Mouse (Mus musculus) kidney, embryonic 14.5 days (tissue): Measurements from ENCODE around the gene Ptpn13. TPM values are rescaled to one million over a fixed set of nuclear protein-coding genes. Genes with fewer than 3 reads are reported as not detected.

Experiments used
- ATAC-seq: fragments of 200-750 bp; cut with Nextera tagmentation; 2 replicates; pipeline ENCODE4 v1.8.0; 2017; ENCODE audit warnings: moderate number of reproducible peaks, mild to moderate bottlenecking, moderate TSS enrichment, moderate library complexity; ENCODE audit not compliant: low FRiP score, low TSS enrichment
- H3K27ac ChIP-seq: fragments of 300-500 bp; sonication (generic); 2 replicates; pipeline ENCODE4 v1.5.1; 2014; ENCODE audit warnings: low read depth, mild to moderate bottlenecking, low read length, moderate library complexity, mixed read lengths
- H3K27me3 ChIP-seq: fragments of 300-500 bp; sonication (generic); 2 replicates; pipeline ENCODE4 v1.6.1; 2014; ENCODE audit warnings: mild to moderate bottlenecking, low read length; ENCODE audit not compliant: control insufficient read depth, insufficient read depth
- H3K36me3 ChIP-seq: fragments of 300-500 bp; sonication (generic); 2 replicates; pipeline ENCODE4 v1.6.1; 2014; ENCODE audit warnings: low read length, mixed read lengths; ENCODE audit not compliant: control insufficient read depth, insufficient read depth
- H3K4me1 ChIP-seq: fragments of 300-500 bp; sonication (generic); 2 replicates; pipeline ENCODE4 v1.6.1; 2014; ENCODE audit warnings: low read length, mixed read lengths; ENCODE audit not compliant: control insufficient read depth, insufficient read depth
- H3K4me2 ChIP-seq: fragments of 300-500 bp; sonication (generic); replicated peaks from 2 replicates; pipeline ENCODE4 v1.6.1; 2014; ENCODE audit warnings: low read depth, mild to moderate bottlenecking, low read length
- H3K4me3 ChIP-seq: fragments of 300-500 bp; sonication (generic); 2 replicates; pipeline ENCODE4 v1.5.1; 2014; ENCODE audit warnings: mild to moderate bottlenecking, low read length
- H3K9ac ChIP-seq: fragments of 300-500 bp; sonication (generic); 2 replicates; pipeline ENCODE4 v1.6.1; 2014; ENCODE audit warnings: low read depth, mild to moderate bottlenecking, low read length, moderate library complexity
- H3K9me3 ChIP-seq: fragments of 300-500 bp; sonication (generic); 2 replicates; pipeline ENCODE4 v1.6.1; 2016; ENCODE audit warnings: low read length; ENCODE audit not compliant: control insufficient read depth
- WGBS: fragments of 180-500 bp; shearing (Covaris S2); extraction: QIAGEN DNeasy Blood & Tissue Kit; methylation state at CpG from one replicate; pipeline ENCODE4 v1.1.7; 2014; 5-methylcytosine and 5-hydroxymethylcytosine counted together
- polyA plus RNA-seq: library from polyadenylated mRNA; unstranded; fragments of >200 nt; fragmentation: Nextera tagmentation; extraction: Ambion mirVana; gene quantifications from 2 replicates; pipeline ENCODE4 v1.2.1, GENCODE M21; 2014

Gene Ptpn13
- polyA plus RNA-seq, 1 experiment from 2014 or later, result 42.5 TPM

GRCm38 (mm10) chr5:103614356-103614755 lies 189.4 kb downstream of the Ptpn13 start:
- no peak for ATAC-seq
- Histone ChIP-seq H3K4me2 (no peak overlapping the region), H3K9me3 (no peaks in the 10 kb centered on the region), H3K4me3 (no peak overlapping the region), H3K9ac (no peak overlapping the region), H3K27ac (no peak overlapping the region), H3K36me3 (no peaks in the 10 kb centered on the region), H3K4me1 (no peaks in the 10 kb centered on the region), H3K27me3 (no peaks in the 10 kb centered on the region)
- WGBS, result 91% methylated on average over 7 of the region's 7 CpGs

- Histone ChIP-seq H3K27me3 (no peaks in the 10 kb centered on the region), H3K4me2 (no peak overlapping the region), H3K9ac (no peak overlapping the region), H3K27ac (no peak overlapping the region), H3K36me3 (no peaks in the 10 kb centered on the region), H3K4me1 (no peaks in the 10 kb centered on the region), H3K9me3 (no peaks in the 10 kb centered on the region), H3K4me3 (no peak overlapping the region)
- 68% methylated on average over 9 of the region's 9 CpGs for WGBS
- no peak for ATAC-seq
Observed at GRCm38 (mm10) chr5:103617191-103617590, 192.2 kb downstream of the Ptpn13 start.

DNA sequence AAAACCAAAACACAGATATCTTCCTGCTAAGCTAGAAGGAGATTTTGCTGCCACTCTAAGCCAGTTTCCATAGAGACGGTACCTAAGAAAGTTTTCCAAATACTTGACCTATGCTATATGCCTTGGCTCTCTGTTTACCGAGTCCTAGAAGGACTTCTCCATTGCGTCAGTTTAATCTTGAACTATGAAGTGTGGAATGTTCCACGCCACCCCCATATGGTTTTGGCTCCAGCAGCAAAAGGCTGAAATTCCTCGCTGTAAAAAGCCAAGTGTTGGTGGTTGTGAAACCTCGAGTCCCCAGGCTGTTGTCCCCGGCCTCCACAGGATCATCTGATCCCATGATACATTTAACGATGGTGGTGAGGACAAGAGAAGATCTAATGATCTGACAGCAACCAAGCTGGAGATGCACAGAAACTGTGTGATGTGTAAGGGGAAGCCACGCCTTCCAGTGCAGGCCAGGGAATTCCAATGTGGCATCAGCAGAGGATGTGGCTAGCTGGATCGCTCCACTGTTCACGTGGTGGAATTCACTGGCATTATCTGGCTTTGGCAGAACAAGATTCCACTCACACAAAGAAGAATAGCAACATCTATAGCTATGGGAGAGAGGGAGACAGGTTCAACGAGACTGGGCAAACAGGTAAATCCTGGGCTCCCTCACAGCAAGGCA lies 195.4 kb downstream of the Ptpn13 start:
- no peak overlapping the region for H3K27ac ChIP-seq
- H3K4me1 ChIP-seq, result no peaks in the 10 kb centered on the region
- H3K36me3 ChIP-seq, result no peaks in the 10 kb centered on the region
- ATAC-seq, result no peak
- H3K9me3 ChIP-seq, result no peaks in the 10 kb centered on the region
- H3K9ac ChIP-seq, result no peak overlapping the region
- 76% methylated on average over 12 of the region's 12 CpGs for WGBS
- no peak overlapping the region for H3K4me3 ChIP-seq
- H3K27me3 ChIP-seq, result no peaks in the 10 kb centered on the region
- no peak overlapping the region for H3K4me2 ChIP-seq

DNA sequence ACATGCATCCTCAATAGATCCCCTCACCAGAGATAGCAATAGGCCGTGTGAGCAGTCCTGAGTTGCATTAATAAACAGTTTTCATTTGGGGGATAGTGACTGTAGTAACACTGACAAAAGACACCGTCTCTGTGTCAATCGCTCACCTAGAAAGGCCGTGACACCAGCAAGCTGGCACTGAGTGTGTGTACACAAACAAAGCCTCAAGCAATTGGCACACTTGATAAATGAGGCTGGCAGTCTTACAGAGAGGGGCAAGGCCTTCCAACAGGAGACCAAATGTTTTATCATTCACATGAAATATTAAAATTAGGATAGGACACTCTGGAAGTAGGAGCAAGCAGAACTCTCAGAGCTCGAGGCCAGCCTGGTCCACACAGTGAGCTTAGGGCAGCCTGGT lies 197.3 kb downstream of the Ptpn13 start:
- no peak overlapping the region for H3K4me2 ChIP-seq
- H3K36me3 ChIP-seq, result no peaks in the 10 kb centered on the region
- H3K27me3 ChIP-seq, result no peaks in the 10 kb centered on the region
- no peaks in the 10 kb centered on the region for H3K9me3 ChIP-seq
- ATAC-seq, result no peak
- H3K27ac ChIP-seq, result no peak overlapping the region
- 83% methylated on average over 5 of the region's 5 CpGs for WGBS
- no peak overlapping the region for H3K4me3 ChIP-seq
- no peaks in the 10 kb centered on the region for H3K4me1 ChIP-seq
- no peak overlapping the region for H3K9ac ChIP-seq

- H3K9me3 ChIP-seq, result no peaks in the 10 kb centered on the region
- WGBS, result 88% methylated on average over 5 of the region's 5 CpGs
- H3K36me3 ChIP-seq, result no peaks in the 10 kb centered on the region
- H3K4me2 ChIP-seq, result no peak overlapping the region
- no peaks in the 10 kb centered on the region for H3K27me3 ChIP-seq
- no peak overlapping the region for H3K27ac ChIP-seq
- no peaks in the 10 kb centered on the region for H3K4me1 ChIP-seq
- no peak overlapping the region for H3K9ac ChIP-seq
- no peak overlapping the region for H3K4me3 ChIP-seq
- no peak for ATAC-seq
Observed at GRCm38 (mm10) chr5:103624831-103625230, 199.8 kb downstream of the Ptpn13 start.

DNA sequence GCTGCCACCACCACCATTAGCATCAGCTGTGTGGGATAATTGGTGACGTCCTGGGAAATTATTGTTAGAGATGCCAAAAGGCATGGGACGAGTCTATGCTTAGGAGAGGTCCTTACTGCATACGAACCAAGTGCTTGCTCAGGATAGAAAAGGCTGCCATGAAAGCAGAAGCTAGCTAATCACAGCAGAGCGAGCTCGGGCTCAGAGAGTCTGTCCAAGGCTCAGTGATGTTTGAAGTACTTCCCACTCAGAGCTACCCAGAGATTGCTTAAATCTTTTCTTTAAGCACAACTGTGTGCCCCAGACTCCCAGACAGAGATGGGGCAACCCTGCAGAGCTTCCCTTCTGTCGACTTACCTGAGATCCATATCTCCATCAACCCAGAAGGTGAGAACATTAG lies 203.5 kb downstream of the Ptpn13 start:
- no peak for ATAC-seq
- WGBS, result 78% methylated on average over 6 of the region's 6 CpGs
- Histone ChIP-seq H3K36me3 (no peaks in the 10 kb centered on the region), H3K9me3 (no peaks in the 10 kb centered on the region), H3K9ac (no peak overlapping the region), H3K4me2 (no peak overlapping the region), H3K4me1 (no peaks in the 10 kb centered on the region), H3K27ac (no peak overlapping the region), H3K27me3 (no peaks in the 10 kb centered on the region), H3K4me3 (no peak overlapping the region)

GRCm38 (mm10) chr5:103629111-103629764 lies 204.2 kb downstream of the Ptpn13 start, which contains the start of gene Slc10a6:
TSS of gene Slc10a6 (minus strand) at chr5:103629403.
- no peaks in the 10 kb centered on the region for H3K27me3 ChIP-seq
- WGBS, result 64% methylated on average over 17 of the region's 17 CpGs
- H3K27ac ChIP-seq, result no peak within 1 kb of the TSS
- no peak within 1 kb of the TSS for H3K4me3 ChIP-seq
- H3K36me3 ChIP-seq, result no peaks in the 10 kb centered on the region
- no peak for ATAC-seq
- no peak within 1 kb of the TSS for H3K4me2 ChIP-seq
- no peaks in the 10 kb centered on the region for H3K4me1 ChIP-seq
- H3K9ac ChIP-seq, result no peak within 1 kb of the TSS
- H3K9me3 ChIP-seq, result no peaks in the 10 kb centered on the region

DNA sequence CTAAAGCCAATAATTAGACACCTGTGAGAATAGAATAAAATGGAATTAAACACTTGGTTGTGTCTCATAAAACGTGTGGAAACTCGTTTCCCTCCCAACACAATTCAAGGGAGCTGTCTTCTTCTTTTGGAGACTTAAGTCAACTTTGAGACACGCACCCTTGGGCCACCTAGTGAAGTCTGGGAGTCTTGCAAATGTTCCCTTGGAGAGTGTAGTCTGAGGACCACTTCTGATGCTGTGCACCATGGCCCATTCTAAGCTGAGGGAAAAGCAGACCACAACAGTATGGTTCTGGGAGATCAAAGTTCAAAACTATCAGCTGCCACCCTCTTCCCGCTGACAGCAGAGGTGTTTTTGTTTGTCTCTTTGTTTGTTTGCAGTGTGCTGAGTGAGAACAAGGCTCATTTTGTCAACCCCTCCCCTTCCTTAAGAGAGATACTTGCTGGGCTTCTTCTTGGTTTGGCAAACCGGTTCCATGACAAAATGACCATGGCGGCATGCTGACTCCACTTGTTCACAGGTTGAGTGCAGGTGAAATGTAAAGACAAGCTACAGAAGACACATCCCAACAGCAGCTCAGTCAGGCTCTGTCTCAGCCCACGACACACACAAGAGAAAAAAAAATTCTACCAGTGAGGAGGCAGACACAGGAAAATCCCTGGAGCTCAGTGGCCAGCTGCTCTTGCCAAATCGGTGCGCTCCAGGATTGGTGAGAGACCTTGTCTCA lies 205.0 kb downstream of the Ptpn13 start:
- Histone ChIP-seq H3K36me3 (no peaks in the 10 kb centered on the region), H3K4me3 (no peak overlapping the region), H3K9me3 (no peaks in the 10 kb centered on the region), H3K4me2 (no peak overlapping the region), H3K9ac (no peak overlapping the region), H3K4me1 (no peaks in the 10 kb centered on the region), H3K27me3 (no peaks in the 10 kb centered on the region), H3K27ac (no peak overlapping the region)
- WGBS, result 78% methylated on average over 9 of the region's 9 CpGs
- ATAC-seq, result no peak

DNA sequence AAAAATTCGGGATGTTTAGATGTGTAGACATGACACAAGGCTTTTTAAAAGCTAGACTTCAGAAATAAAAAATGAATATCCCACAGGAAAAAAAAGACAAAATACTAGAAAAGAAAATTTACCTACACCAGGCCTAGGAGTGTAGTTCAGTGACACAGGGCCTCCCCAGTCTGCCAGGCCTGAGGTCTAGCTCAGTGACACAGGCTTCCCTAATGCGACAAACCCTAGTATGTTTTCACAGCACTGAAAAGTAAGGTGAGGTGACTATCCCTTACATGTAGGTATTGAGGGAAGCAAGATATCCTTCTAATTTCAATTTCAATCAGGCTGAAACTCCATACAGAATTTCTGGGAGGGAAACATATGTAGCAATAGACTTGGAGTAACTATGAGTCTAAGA lies 212.2 kb downstream of the Ptpn13 start:
- no peaks in the 10 kb centered on the region for H3K9me3 ChIP-seq
- H3K4me3 ChIP-seq, result no peak overlapping the region
- no peak overlapping the region for H3K27ac ChIP-seq
- H3K27me3 ChIP-seq, result no peaks in the 10 kb centered on the region
- H3K4me1 ChIP-seq, result no peaks in the 10 kb centered on the region
- no peak overlapping the region for H3K9ac ChIP-seq
- H3K4me2 ChIP-seq, result no peak overlapping the region
- H3K36me3 ChIP-seq, result no peaks in the 10 kb centered on the region
- ATAC-seq, result no peak
- 89% methylated on average over 2 of the region's 2 CpGs for WGBS
